Mouse (Mus musculus) thymus, postnatal 4 days (tissue): ENCODE measurements around the gene Chpf.

Experiments used
- DNase-seq: peaks from one replicate; pipeline ENCODE4 v3.0.0; 2021

The Chpf gene

GRCm38 (mm10) chr1:75438782-75439181, 40.3 kb downstream of the Chpf start:
- DNase-seq: no peak

DNA sequence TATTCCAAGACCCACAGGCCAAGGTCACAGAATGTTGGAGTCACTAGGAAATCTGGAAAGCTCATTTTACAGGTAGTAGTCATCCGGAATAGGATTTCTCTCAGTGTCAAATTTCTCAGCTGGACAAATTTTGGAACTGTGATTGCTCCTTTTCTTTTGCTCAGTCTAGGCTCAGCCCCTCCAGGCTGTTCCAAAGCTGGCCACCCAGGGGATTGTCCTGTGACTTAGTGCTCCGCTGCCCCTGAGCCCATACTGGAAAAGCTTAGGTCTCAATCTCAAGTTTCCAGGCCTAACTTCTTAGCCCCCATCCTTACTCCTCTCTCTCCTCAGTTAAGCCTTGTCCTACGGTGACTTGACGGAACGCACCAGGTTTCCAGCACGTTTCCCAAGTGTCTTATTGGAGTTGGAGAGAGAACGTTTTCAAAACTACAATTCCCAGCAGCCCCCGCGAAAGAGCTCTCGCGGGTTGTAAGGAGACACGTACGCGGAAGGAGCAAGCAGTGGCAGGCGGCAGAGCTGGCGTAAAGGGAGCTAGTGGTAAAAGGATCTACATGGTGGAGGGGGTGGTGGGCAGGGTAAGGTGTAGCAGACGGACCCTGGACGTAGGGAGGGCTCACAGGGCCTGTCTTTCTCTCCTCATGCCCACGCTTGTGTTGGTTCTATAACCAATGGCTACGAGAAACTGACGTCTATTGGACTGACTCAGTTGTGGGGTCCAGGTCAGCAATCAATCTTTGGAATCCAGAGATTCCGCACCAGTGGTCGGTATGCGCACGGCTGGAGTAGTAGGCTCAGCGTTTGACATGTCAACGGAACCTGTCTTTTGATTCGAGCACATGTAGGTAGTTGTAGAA, 43.4 kb downstream of the Chpf start, which contains the start of gene Gmppa:
TSS of gene Gmppa (plus strand) at position 456 of the 854 bp plus-strand sequence.
- DNase-seq: peak; percentile 81

- peak; percentile 58 for DNase-seq
Measured at GRCm38 (mm10) chr1:75425796-75426471, 53.2 kb downstream of the Chpf start.
